Mouse (Mus musculus) heart, embryonic 13.5 days (tissue): ENCODE measurements at regions not wholly inside any gene's neighbourhood (a gene's known extent, or its start where the extent isn't known, plus 50 kb on each side); places are given as distances from the start of the nearest gene placed in this dataset.

Experiments used
- ATAC-seq: fragments of 200-750 bp; cut with Nextera tagmentation; 2 replicates; pipeline ENCODE4 v1.8.0; 2017; ENCODE audit warnings: moderate TSS enrichment; ENCODE audit not compliant: insufficient number of reproducible peaks, low FRiP score, low TSS enrichment; ENCODE audit errors: extremely low read depth
- H3K27ac ChIP-seq: fragments of 300-500 bp; sonication (generic); replicated peaks from 2 replicates; pipeline ENCODE4 v1.5.1; 2015; ENCODE audit warnings: moderate library complexity, mild to moderate bottlenecking, inconsistent platforms
- H3K27me3 ChIP-seq: fragments of 300-500 bp; sonication (generic); replicated peaks from 2 replicates; pipeline ENCODE4 v1.6.1; 2015; ENCODE audit warnings: mild to moderate bottlenecking, inconsistent platforms
- H3K36me3 ChIP-seq: fragments of 300-500 bp; sonication (generic); 2 replicates; pipeline ENCODE4 v1.6.1; 2015; ENCODE audit warnings: mild to moderate bottlenecking, inconsistent platforms
- H3K4me1 ChIP-seq: fragments of 300-500 bp; sonication (generic); 2 replicates; pipeline ENCODE4 v1.6.1; 2015; ENCODE audit warnings: inconsistent platforms
- H3K4me2 ChIP-seq: fragments of 300-500 bp; sonication (generic); 2 replicates; pipeline ENCODE4 v1.6.1; 2015; ENCODE audit warnings: inconsistent platforms, mild to moderate bottlenecking, moderate library complexity
- H3K4me3 ChIP-seq: fragments of 300-500 bp; sonication (generic); 2 replicates; pipeline ENCODE4 v1.5.1; 2015; ENCODE audit warnings: moderate library complexity, mild to moderate bottlenecking, inconsistent platforms
- H3K9ac ChIP-seq: fragments of 300-500 bp; sonication (generic); 2 replicates; pipeline ENCODE4 v1.6.1; 2015; ENCODE audit warnings: inconsistent platforms, mild to moderate bottlenecking, moderate library complexity
- H3K9me3 ChIP-seq: fragments of 300-500 bp; sonication (generic); 2 replicates; pipeline ENCODE4 v1.6.1; 2016; ENCODE audit warnings: inconsistent platforms
- WGBS: fragments of 180-500 bp; shearing (Covaris S2); methylation state at CpG from one replicate; pipeline ENCODE4 v1.1.7; 2015; ENCODE audit warnings: mixed read lengths; 5-methylcytosine and 5-hydroxymethylcytosine counted together

DNA sequence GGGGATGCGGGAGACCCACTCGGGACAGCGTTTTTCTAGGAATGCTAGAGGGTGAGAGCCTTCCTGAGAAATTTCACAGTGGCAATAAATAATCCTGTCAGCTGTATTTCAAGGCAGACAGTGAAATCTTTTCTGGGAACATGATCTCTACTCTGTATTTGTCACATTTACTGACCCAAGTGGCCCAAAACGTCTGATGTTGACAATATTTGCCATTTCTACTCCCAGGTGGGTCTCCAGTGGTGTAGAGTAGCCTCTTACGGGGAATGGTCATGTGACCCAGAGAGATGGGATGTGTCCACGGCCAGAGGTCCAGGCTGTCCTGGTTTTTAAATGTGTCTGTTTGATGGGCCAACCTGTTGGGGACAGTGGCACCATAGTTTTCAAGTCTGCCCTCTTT is 183.5 kb downstream of the Pten start:
- no peaks in the 10 kb centered on the region for H3K27me3 ChIP-seq
- WGBS: 70% methylated on average over 6 of the region's 6 CpGs

DNA sequence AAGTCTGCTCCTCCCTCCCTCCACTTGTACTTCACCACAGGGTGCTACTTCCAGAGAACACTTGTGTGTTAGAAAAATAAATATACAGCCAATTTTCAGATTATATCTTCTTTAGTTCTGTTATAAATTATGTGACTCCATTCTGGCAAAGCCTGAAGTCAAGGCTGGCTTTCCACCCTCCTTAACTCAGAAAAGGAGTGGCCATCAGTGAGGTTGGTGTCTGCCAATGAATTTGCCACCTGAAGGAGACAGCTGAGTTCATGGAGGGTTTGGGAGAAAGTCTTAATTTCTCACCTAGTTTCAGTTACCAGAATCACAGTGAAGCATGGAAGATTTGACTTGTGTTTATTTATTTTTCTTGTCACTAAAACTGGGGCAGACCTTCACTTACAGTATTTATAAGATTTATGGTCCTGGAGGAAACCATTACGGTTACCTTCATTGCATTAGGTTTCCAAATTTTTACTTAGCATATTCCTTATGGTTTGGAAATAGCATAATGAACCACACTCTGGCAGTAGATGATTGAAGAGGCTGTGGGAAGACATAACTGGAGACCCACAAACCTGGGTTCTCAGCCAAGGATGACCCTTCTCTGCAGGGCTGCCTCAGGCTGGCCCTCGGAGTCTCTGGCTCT is 186.4 kb downstream of the Pten start:
- 74% methylated on average over 2 of the region's 2 CpGs for WGBS
- no peaks in the 10 kb centered on the region for H3K4me1 ChIP-seq
- no peak overlapping the region for H3K9ac ChIP-seq
- H3K27ac ChIP-seq: no peak overlapping the region
- H3K4me2 ChIP-seq: no peak overlapping the region
- ATAC-seq: no peak
- H3K9me3 ChIP-seq: no peaks in the 10 kb centered on the region
- no peak overlapping the region for H3K4me3 ChIP-seq
- H3K27me3 ChIP-seq: no peaks in the 10 kb centered on the region
- no peaks in the 10 kb centered on the region for H3K36me3 ChIP-seq

More for the DNA sequence above, 183.5 kb downstream of the Pten start:
- H3K36me3 ChIP-seq: no peaks in the 10 kb centered on the region
- no peak overlapping the region for H3K27ac ChIP-seq
- H3K4me2 ChIP-seq: no peak overlapping the region
- no peak for ATAC-seq
- H3K9ac ChIP-seq: no peak overlapping the region
- no peaks in the 10 kb centered on the region for H3K9me3 ChIP-seq
- no peak overlapping the region for H3K4me3 ChIP-seq
- no peaks in the 10 kb centered on the region for H3K4me1 ChIP-seq

DNA sequence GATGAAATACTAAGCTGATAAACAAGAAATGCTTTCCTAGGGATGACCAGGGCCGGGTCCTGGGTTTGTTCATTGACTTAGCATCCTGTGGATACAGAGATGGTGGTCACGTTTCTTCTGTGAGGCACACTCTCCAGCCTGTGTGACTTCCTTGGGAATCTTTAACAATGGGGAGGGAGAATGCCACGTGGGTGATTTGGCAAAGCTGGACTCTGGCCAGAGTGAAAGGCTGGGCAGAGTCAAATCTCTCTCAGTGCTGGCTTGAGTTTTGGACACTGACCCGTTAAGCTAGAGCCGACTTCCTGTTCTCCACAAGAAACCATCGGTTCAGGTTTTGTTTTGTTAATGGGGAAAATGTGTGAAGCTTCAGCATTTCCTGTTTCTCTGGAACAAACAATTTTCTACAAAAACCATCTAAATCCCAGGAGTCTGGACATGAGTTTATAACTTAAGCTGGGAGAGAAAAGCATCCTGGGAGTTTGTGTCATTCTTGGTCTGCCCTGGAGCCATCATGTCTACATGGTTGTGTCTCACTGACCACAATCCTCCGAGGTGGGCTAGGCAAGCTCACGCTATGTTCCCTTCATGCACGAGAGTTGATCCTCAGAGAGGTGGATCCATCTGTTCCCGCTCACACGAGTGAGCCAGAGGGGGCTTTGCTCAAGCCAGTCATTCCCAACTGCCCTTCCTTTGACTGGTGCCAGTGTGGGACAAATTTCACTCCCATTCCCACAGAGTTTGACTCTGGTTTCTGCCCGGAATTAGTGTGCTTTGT is 190.0 kb downstream of the Pten start:
- Histone ChIP-seq H3K4me3 (no peak overlapping the region), H3K4me2 (no peak overlapping the region), H3K9ac (no peak overlapping the region), H3K36me3 (no peaks in the 10 kb centered on the region), H3K27ac (no peak overlapping the region), H3K9me3 (no peaks in the 10 kb centered on the region), H3K27me3 (no peaks in the 10 kb centered on the region), H3K4me1 (no peaks in the 10 kb centered on the region)
- ATAC-seq: no peak
- WGBS: 65% methylated on average over 12 of the region's 12 CpGs

DNA sequence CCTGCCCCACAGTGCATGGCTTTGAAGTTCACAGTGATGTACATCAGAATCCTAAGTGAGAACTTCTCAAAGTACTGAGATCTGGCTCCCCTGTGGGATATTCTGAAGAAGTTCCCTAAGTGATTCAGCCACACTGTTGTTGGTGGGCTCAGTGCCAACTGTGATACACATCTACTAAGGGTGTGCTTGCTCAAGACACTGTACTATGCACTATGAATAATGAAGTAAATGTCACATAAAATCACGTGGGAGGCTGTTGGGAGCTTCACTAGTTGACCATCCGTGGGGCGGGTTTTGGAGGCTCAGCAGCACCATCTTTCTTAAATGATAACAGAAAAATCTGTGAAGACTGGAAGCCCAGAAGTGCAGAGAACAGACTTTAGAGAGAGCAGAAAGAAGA is 193.0 kb downstream of the Pten start:
- H3K9ac ChIP-seq: no peak overlapping the region
- H3K4me2 ChIP-seq: no peak overlapping the region
- no peak overlapping the region for H3K27ac ChIP-seq
- no peaks in the 10 kb centered on the region for H3K36me3 ChIP-seq
- H3K4me3 ChIP-seq: no peak overlapping the region
- H3K4me1 ChIP-seq: no peaks in the 10 kb centered on the region
- no peaks in the 10 kb centered on the region for H3K9me3 ChIP-seq
- ATAC-seq: no peak
- no peaks in the 10 kb centered on the region; the same call in 1 of the 2 replicates for H3K27me3 ChIP-seq
- 69% methylated on average over 3 of the region's 3 CpGs for WGBS

DNA sequence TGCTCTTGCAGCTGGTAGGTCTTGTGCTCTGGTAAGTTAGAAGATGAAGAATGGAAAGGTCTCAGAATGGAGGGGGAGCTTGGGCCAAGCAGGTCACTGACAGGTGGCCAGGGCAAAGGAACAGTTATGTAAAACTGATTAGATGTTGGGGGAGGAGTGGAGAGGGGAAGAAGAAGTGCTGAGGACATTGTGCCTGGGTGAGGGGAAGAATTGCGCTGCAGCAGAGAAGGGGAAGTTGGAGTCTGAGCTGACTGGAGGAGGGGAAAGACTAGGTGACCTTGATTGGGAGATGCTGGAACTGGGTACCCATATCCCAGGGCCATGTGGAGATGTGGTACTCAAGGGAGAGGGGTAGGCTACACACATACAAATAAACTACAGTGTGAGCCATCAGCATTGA is 193.5 kb downstream of the Pten start:
- 71% methylated on average over 1 of the region's 1 CpGs for WGBS

DNA sequence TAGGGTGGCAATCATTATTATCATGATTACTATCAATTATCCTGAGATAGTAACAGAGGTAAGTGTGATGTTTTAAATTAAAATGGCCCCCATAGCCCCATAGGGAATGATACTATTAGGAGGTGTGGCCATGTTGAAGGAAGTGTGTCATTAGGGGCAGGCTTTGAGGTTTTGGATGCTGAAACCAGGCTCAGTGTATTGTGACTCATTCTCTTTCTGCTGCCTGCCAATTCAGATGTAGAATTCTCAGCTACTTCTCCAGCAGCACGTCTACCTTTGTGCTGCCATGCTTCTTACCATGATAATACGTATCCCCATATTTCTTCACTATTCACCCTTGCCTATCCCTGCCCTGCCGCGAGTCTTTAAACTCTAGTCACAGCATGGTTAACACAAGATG is 195.1 kb downstream of the Pten start:
- no peaks in the 10 kb centered on the region for H3K9me3 ChIP-seq
- H3K36me3 ChIP-seq: no peaks in the 10 kb centered on the region
- H3K27me3 ChIP-seq: no peaks in the 10 kb centered on the region; the same call in 1 of the 2 replicates
- H3K4me1 ChIP-seq: peaks cover 11% of the 10 kb centered on the region
- ATAC-seq: no peak
- 87% methylated on average over 4 of the region's 4 CpGs for WGBS
- H3K4me2 ChIP-seq: no peak overlapping the region
- H3K4me3 ChIP-seq: no peak overlapping the region
- H3K27ac ChIP-seq: no peak overlapping the region
- no peak overlapping the region for H3K9ac ChIP-seq

More for the DNA sequence above, 193.5 kb downstream of the Pten start:
- Histone ChIP-seq H3K36me3 (no peaks in the 10 kb centered on the region), H3K9ac (no peak overlapping the region), H3K4me2 (no peak overlapping the region), H3K4me1 (no peaks in the 10 kb centered on the region; the same call in 1 of the 2 replicates), H3K9me3 (no peaks in the 10 kb centered on the region), H3K4me3 (no peak overlapping the region), H3K27ac (no peak overlapping the region), H3K27me3 (no peaks in the 10 kb centered on the region; the same call in 1 of the 2 replicates)
- no peak for ATAC-seq

DNA sequence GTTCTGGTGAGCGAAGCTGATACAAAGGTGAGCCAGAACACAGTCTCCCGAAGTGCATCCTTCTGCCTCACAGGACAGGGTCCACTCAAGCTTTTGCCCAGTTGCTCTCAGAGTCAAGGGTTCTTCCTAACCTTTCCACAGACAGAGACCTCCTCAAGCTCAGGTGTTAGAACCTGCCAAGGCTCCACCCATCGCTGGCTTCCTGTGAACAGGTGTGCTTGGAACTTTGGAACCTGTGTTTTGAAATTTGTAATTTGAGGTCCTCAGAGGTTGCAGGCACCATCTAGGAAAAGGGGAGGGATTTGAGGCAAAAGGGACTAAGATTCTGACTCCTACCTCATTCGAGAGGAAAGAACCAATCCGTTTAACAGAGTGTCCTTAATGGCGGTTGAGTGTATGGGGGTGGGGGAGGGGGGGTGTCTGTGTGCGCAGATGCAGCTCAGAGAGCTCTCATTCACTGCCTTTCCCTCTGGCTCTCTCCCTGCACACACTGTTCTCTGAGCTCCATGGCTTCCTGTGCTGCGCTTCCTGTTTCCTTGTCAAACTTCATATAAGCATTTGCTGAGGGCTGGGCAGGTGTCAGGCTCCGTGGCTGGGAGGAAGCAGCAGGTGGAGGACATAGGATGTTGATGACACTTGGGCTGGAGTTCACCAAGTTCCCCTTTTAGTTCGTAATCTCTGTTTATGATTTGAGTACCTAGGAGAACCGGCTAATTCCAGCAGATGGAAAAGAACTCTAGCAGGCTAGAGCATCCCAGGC is 195.8 kb downstream of the Pten start:
- Histone ChIP-seq H3K27me3 (no peaks in the 10 kb centered on the region; the same call in none of the 2 replicates), H3K4me1 (peaks cover 11% of the 10 kb centered on the region), H3K27ac (no peak overlapping the region), H3K4me3 (no peak overlapping the region), H3K36me3 (no peaks in the 10 kb centered on the region), H3K4me2 (no peak overlapping the region), H3K9me3 (no peaks in the 10 kb centered on the region), H3K9ac (no peak overlapping the region)
- ATAC-seq: no peak
- WGBS: 61% methylated on average over 11 of the region's 11 CpGs

DNA sequence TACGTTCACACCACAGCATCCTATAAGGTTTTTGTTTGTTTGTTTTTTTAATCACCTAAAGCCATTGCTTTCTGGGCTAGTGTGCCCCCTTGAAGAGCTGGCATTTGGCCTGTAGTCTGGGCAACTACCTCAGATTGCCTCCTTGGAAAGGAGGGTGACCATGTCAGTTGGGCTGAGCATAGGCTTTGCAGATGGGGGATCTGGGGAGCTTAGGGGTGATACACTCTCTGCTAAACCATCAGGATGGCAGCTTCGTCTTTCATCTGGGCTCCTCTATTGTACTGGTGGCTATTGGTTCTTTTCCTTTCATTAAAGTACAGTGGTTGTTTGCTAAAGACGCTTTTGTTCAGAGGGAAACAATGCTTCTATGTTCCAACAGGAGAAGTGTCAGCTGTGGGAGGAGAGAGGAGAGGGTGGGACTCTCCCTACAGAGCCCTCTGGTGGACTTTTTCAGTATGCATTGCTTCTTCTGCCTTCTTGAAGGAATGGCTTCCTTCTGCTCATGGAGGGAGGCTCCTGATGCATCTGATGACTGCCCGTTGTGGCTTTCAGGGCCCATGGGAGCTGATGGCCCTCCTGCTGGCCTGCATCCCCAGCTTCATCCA is 196.8 kb downstream of the Pten start:
- WGBS: 47% methylated on average over 4 of the region's 4 CpGs
- ATAC-seq: no peak

DNA sequence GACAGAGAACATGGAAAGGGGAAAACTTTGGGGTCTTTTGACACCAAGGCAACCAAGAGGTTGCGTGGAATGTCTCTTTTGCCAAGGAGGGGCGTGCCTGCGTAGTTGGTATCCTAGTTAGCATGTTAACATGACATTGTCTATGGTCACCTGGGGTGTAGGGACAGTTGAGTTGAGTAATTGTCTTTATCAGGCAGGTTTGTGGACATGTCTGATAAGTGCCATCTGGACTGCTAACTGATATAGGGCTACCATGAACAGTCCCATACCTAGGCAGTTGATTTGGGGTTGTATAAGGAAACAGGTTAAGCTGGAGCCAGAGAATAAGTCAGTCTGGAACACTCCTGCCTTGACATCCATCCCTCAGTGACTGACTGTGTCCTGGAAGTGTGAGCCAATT is 197.6 kb downstream of the Pten start:
- Histone ChIP-seq H3K27me3 (no peaks in the 10 kb centered on the region; the same call in none of the 2 replicates), H3K36me3 (no peaks in the 10 kb centered on the region), H3K4me3 (no peak overlapping the region), H3K9ac (no peak overlapping the region), H3K4me1 (peaks cover 11% of the 10 kb centered on the region), H3K27ac (no peak overlapping the region), H3K4me2 (no peak overlapping the region), H3K9me3 (no peaks in the 10 kb centered on the region)
- ATAC-seq: no peak
- WGBS: 94% methylated on average over 3 of the region's 3 CpGs

More for the DNA sequence above, 196.8 kb downstream of the Pten start:
- no peak overlapping the region for H3K27ac ChIP-seq
- no peak overlapping the region for H3K4me3 ChIP-seq
- H3K9me3 ChIP-seq: no peaks in the 10 kb centered on the region
- H3K9ac ChIP-seq: no peak overlapping the region
- H3K36me3 ChIP-seq: no peaks in the 10 kb centered on the region
- H3K4me2 ChIP-seq: no peak overlapping the region
- H3K4me1 ChIP-seq: peaks cover 11% of the 10 kb centered on the region
- H3K27me3 ChIP-seq: no peaks in the 10 kb centered on the region; the same call in none of the 2 replicates

DNA sequence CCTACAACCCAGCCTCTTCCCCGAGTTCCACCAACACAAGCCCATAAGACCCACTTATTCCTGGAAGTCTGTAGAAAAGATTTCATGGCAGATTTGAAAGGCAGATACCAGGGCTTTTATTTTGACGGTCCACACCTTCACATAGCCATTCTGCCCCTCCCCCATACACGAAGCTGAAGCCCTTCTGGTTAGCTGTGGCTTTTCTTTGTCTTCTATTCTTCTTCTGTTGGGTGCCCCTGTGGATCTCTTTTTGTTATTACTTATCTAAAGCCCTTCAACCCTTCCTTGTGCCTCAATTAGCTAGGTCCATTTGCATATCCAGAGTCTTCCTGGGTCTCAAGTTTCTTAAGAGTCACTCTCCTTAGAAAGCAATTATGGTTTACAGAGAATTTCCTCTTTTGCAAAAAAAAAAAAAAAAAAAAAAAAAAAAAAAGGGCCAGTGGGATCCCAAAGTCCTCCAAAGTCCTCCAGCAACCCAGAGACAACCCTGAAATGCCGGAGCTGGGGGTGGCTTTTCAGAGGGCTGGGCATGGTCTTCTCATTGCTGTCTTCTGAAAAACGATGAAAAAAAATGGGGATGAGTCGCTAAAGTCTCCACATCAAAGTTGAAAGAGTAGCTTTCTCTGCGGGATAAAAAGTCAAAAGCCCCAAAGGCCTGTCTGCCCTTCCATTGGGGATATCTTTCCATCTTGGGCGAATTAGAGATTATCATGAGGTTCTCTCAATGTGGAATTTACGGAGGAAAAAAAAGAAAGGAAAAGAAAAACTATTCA is 199.0 kb downstream of the Pten start:
- 8% methylated on average over 9 of the region's 9 CpGs for WGBS
- Histone ChIP-seq H3K9ac (peak overlapping the region; percentile 67), H3K4me1 (peaks cover 11% of the 10 kb centered on the region), H3K36me3 (no peaks in the 10 kb centered on the region), H3K9me3 (no peaks in the 10 kb centered on the region), H3K27me3 (no peaks in the 10 kb centered on the region; the same call in none of the 2 replicates), H3K4me2 (peak overlapping the region; percentile 70), H3K27ac (no peak overlapping the region), H3K4me3 (peak overlapping the region; percentile 45)
- no peak for ATAC-seq
